Mouse (Mus musculus): Measurements from ENCODE around the gene Noct.
"Not testable (repeated sequence)": the region's sequence is repeated elsewhere in the genome, so short reads cannot be mapped to it uniquely, and the experiment has no call there.

The Noct gene

GRCm38 (mm10) chr3:51224363-51225225 is at the start of gene Noct:
Gene Noct (plus strand): TSS chr3:51224447.
- peak; percentile 86 for DNase-seq

DNA sequence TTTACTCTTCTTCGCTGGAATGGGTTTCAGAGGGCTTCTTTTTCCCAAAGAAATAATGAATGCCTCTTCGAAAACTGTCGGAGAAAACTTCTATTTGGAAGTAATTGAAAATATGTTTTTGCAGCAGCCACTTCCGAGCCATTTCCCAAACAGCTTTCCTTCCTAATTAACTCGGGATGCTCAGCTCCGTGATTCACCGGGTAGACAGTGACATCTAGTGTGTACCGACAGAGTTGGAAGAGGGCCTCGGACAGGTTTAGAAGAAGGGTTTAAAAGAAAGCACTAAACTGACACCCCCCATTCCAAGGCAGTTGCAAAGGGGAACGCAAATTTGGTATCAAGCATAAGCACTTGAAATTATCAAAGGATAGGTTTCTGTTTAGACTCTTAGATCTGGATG is 46.1 kb upstream of the Noct start:
- DNase-seq: no peak

- DNase-seq: no peak
Observed at GRCm38 (mm10) chr3:51179460-51180146, 44.6 kb upstream of the Noct start.

GRCm38 (mm10) chr3:51180341-51180940 is 43.8 kb upstream of the Noct start:
- no peak for DNase-seq

DNA sequence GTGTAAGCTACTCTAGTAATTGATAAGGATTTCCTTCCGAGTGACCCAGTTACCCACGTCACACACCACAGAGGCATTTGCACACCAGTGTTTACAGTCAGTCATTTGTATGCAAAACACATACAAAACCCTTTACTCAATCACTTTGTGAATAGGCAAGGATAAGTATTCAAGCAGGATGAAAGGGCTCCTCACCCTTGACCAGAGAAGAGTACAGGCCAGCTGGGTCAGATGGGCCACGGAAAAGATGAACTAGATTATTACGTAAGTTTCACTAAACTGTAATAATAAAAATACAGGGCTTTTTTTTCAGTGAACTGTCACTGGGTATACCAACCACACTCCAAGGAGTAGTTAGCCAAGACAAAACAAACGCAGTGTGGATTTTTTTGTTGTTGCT is 41.8 kb upstream of the Noct start:
- no peak for DNase-seq

DNA sequence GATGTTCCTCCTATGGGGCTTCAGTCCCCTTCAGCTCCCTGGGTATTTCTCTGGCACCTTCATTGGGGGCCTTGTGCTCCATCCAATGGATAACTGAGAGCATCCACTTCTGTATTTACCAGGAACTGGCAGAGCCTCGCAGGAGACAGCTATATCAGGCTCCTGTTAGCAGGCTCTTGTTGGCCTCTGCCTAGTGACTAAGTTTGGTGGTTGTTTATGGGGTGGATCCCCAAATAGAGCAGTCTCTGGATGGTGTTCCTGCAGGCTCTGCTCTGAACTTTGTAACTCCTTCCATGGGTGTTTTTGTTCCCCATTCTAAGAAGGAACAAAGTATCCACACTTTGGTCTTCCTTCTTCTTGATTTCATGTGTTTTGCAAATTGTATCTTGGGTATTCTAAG is 40.7 kb upstream of the Noct start:
- not testable (repeated sequence) for DNase-seq

DNA sequence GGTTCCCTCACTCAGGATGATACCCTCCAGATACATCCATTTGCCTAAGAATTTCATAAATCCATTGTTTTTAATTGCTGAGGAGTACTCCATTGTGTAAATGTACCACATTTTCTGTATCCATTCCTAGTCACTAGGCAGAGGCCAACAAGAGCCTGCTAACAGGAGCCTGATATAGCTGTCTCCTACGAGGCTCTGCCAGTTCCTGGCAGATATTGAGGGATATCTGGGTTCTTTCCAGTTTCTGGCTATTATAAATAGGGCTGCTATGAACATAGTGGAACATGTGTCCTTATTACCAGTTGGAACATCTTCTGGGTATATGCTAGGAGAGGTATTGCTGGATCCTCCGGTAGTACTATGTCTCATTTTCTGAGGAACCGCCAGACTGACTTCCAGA is 40.3 kb upstream of the Noct start:
- DNase-seq: peak; percentile 11

- DNase-seq: no peak
Observed at GRCm38 (mm10) chr3:51184715-51185114, 39.5 kb upstream of the Noct start.

DNA sequence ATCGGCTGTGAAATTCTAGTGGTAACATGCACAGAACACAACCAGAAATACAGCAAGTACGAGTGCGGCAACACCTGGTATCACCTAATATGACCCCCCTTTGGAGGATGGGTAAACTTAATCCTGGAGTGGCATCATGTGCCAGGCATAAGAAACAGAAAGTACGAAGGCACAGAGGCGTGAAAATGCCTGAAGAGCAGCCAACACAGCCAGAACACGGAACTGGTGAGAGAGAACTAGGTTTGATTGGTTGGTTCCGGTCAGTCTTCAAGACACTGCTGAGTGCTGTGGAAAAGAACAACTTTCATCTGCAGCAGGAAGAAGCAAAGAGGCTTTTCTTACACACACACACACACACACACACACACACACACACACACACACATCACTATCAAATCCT is 38.8 kb upstream of the Noct start:
- no peak for DNase-seq

GRCm38 (mm10) chr3:51194075-51194474 is 30.2 kb upstream of the Noct start:
- no peak for DNase-seq

- peak; percentile 89 for DNase-seq
Observed at GRCm38 (mm10) chr3:51195321-51195720, 28.9 kb upstream of the Noct start.

- DNase-seq: peak; percentile 24
Observed at GRCm38 (mm10) chr3:51195736-51196135, 28.5 kb upstream of the Noct start.

- DNase-seq: no peak
Observed at GRCm38 (mm10) chr3:51196724-51197111, 27.5 kb upstream of the Noct start.

- no peak for DNase-seq
Observed at GRCm38 (mm10) chr3:51197112-51197731, 27.0 kb upstream of the Noct start.

GRCm38 (mm10) chr3:51198291-51198690 is 26.0 kb upstream of the Noct start:
- DNase-seq: no peak

DNA sequence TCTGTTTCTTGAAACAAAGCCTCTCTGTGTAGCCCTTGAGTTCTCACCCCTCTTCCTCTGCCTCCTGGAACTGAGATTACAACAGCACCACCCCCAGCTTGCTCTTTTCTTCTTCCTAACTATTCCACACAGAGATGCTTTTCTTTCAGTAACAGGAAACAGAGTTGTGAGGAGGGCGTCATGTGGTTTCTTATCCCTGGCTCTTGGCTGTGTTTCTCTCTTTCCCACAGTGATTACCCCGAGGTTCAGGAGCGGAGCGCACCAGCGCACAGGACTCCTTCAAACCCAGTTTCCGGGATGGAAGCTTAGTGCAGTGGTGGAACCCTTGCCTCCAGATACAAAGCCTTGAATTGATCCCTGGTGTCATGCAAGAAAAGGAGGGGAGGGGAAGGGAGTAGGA is 25.1 kb upstream of the Noct start:
- DNase-seq: no peak

DNA sequence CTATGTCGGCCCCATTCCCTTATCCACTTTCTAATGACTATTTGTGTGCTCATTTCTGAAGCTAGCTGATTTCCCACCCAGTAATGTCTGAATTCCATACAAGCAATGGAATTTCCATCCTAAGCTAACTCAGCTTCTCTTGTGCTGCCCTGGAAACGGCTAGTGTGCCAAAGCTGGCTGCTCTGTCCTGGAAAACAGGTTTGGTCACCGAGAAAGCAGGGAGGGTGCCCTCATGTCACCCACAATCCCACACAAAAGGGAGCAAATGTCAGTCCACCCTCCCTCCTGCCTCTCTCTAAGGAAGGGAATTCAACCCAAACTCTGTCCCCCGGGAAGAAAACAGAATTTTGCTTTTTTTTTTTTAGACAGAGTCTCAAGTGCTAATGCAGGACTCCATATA is 23.9 kb upstream of the Noct start:
- DNase-seq: no peak

GRCm38 (mm10) chr3:51200894-51201293 is 23.4 kb upstream of the Noct start:
- DNase-seq: no peak

DNA sequence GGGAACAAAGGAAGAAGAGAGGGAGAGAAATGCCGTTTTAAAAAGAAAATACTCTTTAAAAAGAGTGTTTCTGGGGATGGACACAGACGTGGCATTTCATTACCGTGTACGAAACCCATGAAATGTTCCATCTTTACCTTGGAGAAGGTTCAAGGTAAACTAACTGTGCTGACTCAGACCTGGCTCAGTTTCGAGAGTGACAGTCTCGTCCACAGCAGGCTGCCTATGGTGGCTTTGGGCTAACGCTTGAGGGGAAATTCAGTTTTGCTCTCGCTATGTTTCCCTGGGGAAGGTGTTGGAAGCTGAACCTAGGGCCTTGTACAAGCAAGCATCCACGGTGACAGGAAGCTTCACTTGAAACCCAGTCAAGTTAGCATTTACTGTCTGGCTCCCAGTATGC is 22.3 kb upstream of the Noct start:
- no peak for DNase-seq

- DNase-seq: no peak
Observed at GRCm38 (mm10) chr3:51202491-51202987, 21.7 kb upstream of the Noct start.

GRCm38 (mm10) chr3:51203906-51204305 is 20.3 kb upstream of the Noct start:
- DNase-seq: no peak

GRCm38 (mm10) chr3:51204441-51204840 is 19.8 kb upstream of the Noct start:
- no peak for DNase-seq

DNA sequence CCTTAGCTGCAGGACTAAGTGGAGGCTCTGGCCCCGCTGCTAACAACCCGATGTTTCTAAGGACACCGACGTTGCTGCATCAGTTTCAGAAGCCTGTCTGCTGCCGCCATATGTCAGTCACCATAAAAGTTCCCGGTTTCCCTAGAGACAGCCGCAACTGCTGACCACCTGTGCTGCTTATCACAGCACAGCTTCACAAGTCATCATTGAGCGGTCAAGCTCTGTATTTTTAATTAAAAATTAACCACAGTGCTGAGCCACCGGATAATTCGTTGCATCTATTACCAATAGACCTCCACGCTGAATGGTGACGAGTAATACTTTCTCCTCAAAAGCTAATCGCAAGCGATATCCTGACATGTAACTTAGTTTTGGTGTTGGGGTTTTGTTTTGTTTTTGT is 19.4 kb upstream of the Noct start:
- DNase-seq: no peak
